Mouse (Mus musculus) forebrain, embryonic 12.5 days (tissue): Measurements from ENCODE around the gene Catip. TPM values are rescaled to one million over a fixed set of nuclear protein-coding genes. Genes with fewer than 3 reads are reported as not detected.

Experiments
- ATAC-seq: fragments of 200-750 bp; cut with Nextera tagmentation; 2 replicates; pipeline ENCODE4 v1.8.0; 2017; ENCODE audit warnings: moderate TSS enrichment; ENCODE audit not compliant: low FRiP score
- H3K27ac ChIP-seq: fragments of 300-500 bp; sonication (generic); 2 replicates; pipeline ENCODE4 v1.5.1; 2016; ENCODE audit warnings: mild to moderate bottlenecking
- H3K27me3 ChIP-seq: fragments of 300-500 bp; sonication (generic); 2 replicates; pipeline ENCODE4 v1.6.1; 2016; ENCODE audit warnings: mild to moderate bottlenecking
- H3K36me3 ChIP-seq: fragments of 300-500 bp; sonication (generic); replicated peaks from 2 replicates; pipeline ENCODE4 v1.6.1; 2016; ENCODE audit warnings: mild to moderate bottlenecking
- H3K4me1 ChIP-seq: fragments of 300-500 bp; sonication (generic); 2 replicates; pipeline ENCODE4 v1.6.1; 2016
- H3K4me2 ChIP-seq: fragments of 300-500 bp; sonication (generic); 2 replicates; pipeline ENCODE4 v1.6.1; 2016; ENCODE audit warnings: mild to moderate bottlenecking, moderate library complexity
- H3K4me3 ChIP-seq: fragments of 300-500 bp; sonication (generic); replicated peaks from 2 replicates; pipeline ENCODE4 v1.5.1; 2016; ENCODE audit warnings: mild to moderate bottlenecking
- H3K9ac ChIP-seq: fragments of 300-500 bp; sonication (generic); 2 replicates; pipeline ENCODE4 v1.6.1; 2016; ENCODE audit warnings: mild to moderate bottlenecking
- H3K9me3 ChIP-seq: fragments of 300-500 bp; sonication (generic); 2 replicates; pipeline ENCODE4 v1.6.1; 2016
- WGBS: fragments of 180-500 bp; shearing (Covaris S2); methylation state at CpG from one replicate; pipeline ENCODE4 v1.1.7; 2016; 5-methylcytosine and 5-hydroxymethylcytosine counted together
- polyA plus RNA-seq: library from polyadenylated mRNA; unstranded; fragments of >200 nt; fragmentation: Nextera tagmentation; extraction: Ambion mirVana; gene quantifications from 2 replicates; pipeline ENCODE4 v1.2.1, GENCODE M21; 2016

The Catip gene
- polyA plus RNA-seq, 1 experiment from 2014 or later, result 0.60 TPM

GRCm38 (mm10) chr1:74388398-74388920, 26.6 kb downstream of the Catip start:
- ATAC-seq, result no peak
- peaks cover 27% of the 10 kb centered on the region for H3K27me3 ChIP-seq
- H3K4me1 ChIP-seq, result peaks cover 33% of the 10 kb centered on the region
- WGBS, result 77% methylated on average over 7 of the region's 7 CpGs
- H3K27ac ChIP-seq, result no peak overlapping the region
- H3K36me3 ChIP-seq, result 0 out of 2 replicates have a peak, but pooled peaks cover under 1% of the 10 kb centered on the region
- no peak overlapping the region for H3K9ac ChIP-seq
- no peaks in the 10 kb centered on the region for H3K9me3 ChIP-seq
- no peak overlapping the region for H3K4me2 ChIP-seq
- no peak overlapping the region for H3K4me3 ChIP-seq

GRCm38 (mm10) chr1:74389831-74390286, 28.0 kb downstream of the Catip start:
- H3K27ac ChIP-seq, result no peak overlapping the region
- no peaks in the 10 kb centered on the region for H3K9me3 ChIP-seq
- H3K4me3 ChIP-seq, result peak overlapping the region; percentile 14
- 6% methylated on average over 29 of the region's 29 CpGs for WGBS
- H3K36me3 ChIP-seq, result peaks cover 14% of the 10 kb centered on the region
- ATAC-seq, result no peak
- peaks cover 34% of the 10 kb centered on the region for H3K4me1 ChIP-seq
- H3K9ac ChIP-seq, result peak overlapping the region; percentile 40
- peaks cover 27% of the 10 kb centered on the region for H3K27me3 ChIP-seq
- peak overlapping the region; percentile 43 for H3K4me2 ChIP-seq

- H3K9ac ChIP-seq, result peak overlapping the region; percentile 40
- no peak overlapping the region for H3K27ac ChIP-seq
- peaks cover 34% of the 10 kb centered on the region for H3K4me1 ChIP-seq
These were observed 28.5 kb downstream of the Catip start for GRCm38 (mm10) chr1:74390287-74390906.

GRCm38 (mm10) chr1:74390924-74391748, 29.2 kb downstream of the Catip start, which contains the start of gene Ctdsp1:
Gene Ctdsp1 (plus strand): TSS chr1:74391509.
- Histone ChIP-seq H3K9ac (peak within 1 kb of the TSS; percentile 88), H3K4me2 (peak within 1 kb of the TSS; percentile 97), H3K27ac (peak within 1 kb of the TSS; percentile 88), H3K36me3 (peaks cover 20% of the 10 kb centered on the region), H3K4me1 (peaks cover 34% of the 10 kb centered on the region), H3K4me3 (peak within 1 kb of the TSS; percentile 85), H3K9me3 (no peaks in the 10 kb centered on the region), H3K27me3 (peaks cover 27% of the 10 kb centered on the region)
- peak; percentile 80 for ATAC-seq
- WGBS, result 2% methylated on average over 51 of the region's 51 CpGs

More at GRCm38 (mm10) chr1:74390287-74390906, 28.5 kb downstream of the Catip start:
- WGBS, result 6% methylated on average over 21 of the region's 21 CpGs
- H3K4me3 ChIP-seq, result peak overlapping the region; percentile 14
- peaks cover 27% of the 10 kb centered on the region for H3K27me3 ChIP-seq
- H3K36me3 ChIP-seq, result peaks cover 20% of the 10 kb centered on the region
- H3K9me3 ChIP-seq, result no peaks in the 10 kb centered on the region
- no peak for ATAC-seq
- H3K4me2 ChIP-seq, result peak overlapping the region; percentile 43

- ATAC-seq, result peak; percentile 43
- WGBS, result under 1% methylated on average over 55 of the region's 63 CpGs
- Histone ChIP-seq H3K27ac (peak overlapping the region; percentile 88), H3K9me3 (no peaks in the 10 kb centered on the region), H3K9ac (peak overlapping the region; percentile 88), H3K4me3 (peak overlapping the region; percentile 85), H3K4me1 (peaks cover 34% of the 10 kb centered on the region), H3K27me3 (peaks cover 27% of the 10 kb centered on the region), H3K36me3 (peaks cover 20% of the 10 kb centered on the region), H3K4me2 (peak overlapping the region; percentile 97)
These were observed 30.0 kb downstream of the Catip start for GRCm38 (mm10) chr1:74391844-74392441.

- Histone ChIP-seq H3K9ac (peak overlapping the region; percentile 88), H3K27me3 (peaks cover 27% of the 10 kb centered on the region), H3K4me2 (peak overlapping the region; percentile 97), H3K4me1 (peaks cover 32% of the 10 kb centered on the region), H3K4me3 (peak overlapping the region; percentile 85), H3K36me3 (peaks cover 20% of the 10 kb centered on the region), H3K9me3 (no peaks in the 10 kb centered on the region), H3K27ac (peak overlapping the region; percentile 88; the same call in 1 of the 2 replicates)
- ATAC-seq, result peak; percentile 10; the same call in 1 of the 2 replicates
- WGBS, result 2% methylated on average over 16 of the region's 16 CpGs
These were observed 30.6 kb downstream of the Catip start for GRCm38 (mm10) chr1:74392446-74392994.

GRCm38 (mm10) chr1:74393010-74393409, 31.1 kb downstream of the Catip start:
- peaks cover 37% of the 10 kb centered on the region for H3K4me1 ChIP-seq
- peak overlapping the region; percentile 88; the same call in 1 of the 2 replicates for H3K9ac ChIP-seq
- H3K27ac ChIP-seq, result 0 out of 2 replicates have a peak overlapping the region, but pooled peaks have one; percentile 25
- peaks cover 27% of the 10 kb centered on the region for H3K27me3 ChIP-seq
- peak overlapping the region; percentile 85 for H3K4me3 ChIP-seq
- WGBS, result 38% methylated on average over 7 of the region's 7 CpGs
- H3K4me2 ChIP-seq, result peak overlapping the region; percentile 97
- ATAC-seq, result no peak
- no peaks in the 10 kb centered on the region for H3K9me3 ChIP-seq
- peaks cover 20% of the 10 kb centered on the region for H3K36me3 ChIP-seq

GRCm38 (mm10) chr1:74393697-74394096, 31.8 kb downstream of the Catip start:
- H3K27ac ChIP-seq, result 0 out of 2 replicates have a peak overlapping the region, but pooled peaks have one; percentile 25
- peaks cover 40% of the 10 kb centered on the region for H3K4me1 ChIP-seq
- no peak for ATAC-seq
- no peak overlapping the region; the same call in 1 of the 2 replicates for H3K4me2 ChIP-seq
- WGBS, result 90% methylated on average over 9 of the region's 9 CpGs
- H3K9ac ChIP-seq, result no peak overlapping the region
- H3K36me3 ChIP-seq, result peaks cover 20% of the 10 kb centered on the region
- H3K4me3 ChIP-seq, result no peak overlapping the region
- H3K27me3 ChIP-seq, result peaks cover 22% of the 10 kb centered on the region
- H3K9me3 ChIP-seq, result no peaks in the 10 kb centered on the region

- WGBS, result 90% methylated on average over 9 of the region's 9 CpGs
- Histone ChIP-seq H3K9ac (no peak overlapping the region), H3K27me3 (peaks cover 17% of the 10 kb centered on the region), H3K4me3 (no peak overlapping the region), H3K4me1 (peaks cover 40% of the 10 kb centered on the region), H3K4me2 (no peak overlapping the region), H3K36me3 (peaks cover 20% of the 10 kb centered on the region), H3K27ac (no peak overlapping the region), H3K9me3 (no peaks in the 10 kb centered on the region)
- ATAC-seq, result no peak
These were observed 32.4 kb downstream of the Catip start for GRCm38 (mm10) chr1:74394311-74394710.

- WGBS, result 92% methylated on average over 15 of the region's 15 CpGs
- H3K27ac ChIP-seq, result no peak overlapping the region
- H3K9me3 ChIP-seq, result no peaks in the 10 kb centered on the region
- H3K36me3 ChIP-seq, result peaks cover 20% of the 10 kb centered on the region
- H3K4me2 ChIP-seq, result no peak overlapping the region
- no peak overlapping the region; the same call in 1 of the 2 replicates for H3K4me3 ChIP-seq
- no peak for ATAC-seq
- peaks cover 36% of the 10 kb centered on the region for H3K4me1 ChIP-seq
- peaks cover 11% of the 10 kb centered on the region for H3K27me3 ChIP-seq
- H3K9ac ChIP-seq, result no peak overlapping the region
These were observed 33.0 kb downstream of the Catip start for GRCm38 (mm10) chr1:74394858-74395257.

- Histone ChIP-seq H3K27me3 (peaks cover 7% of the 10 kb centered on the region), H3K4me1 (peaks cover 32% of the 10 kb centered on the region), H3K36me3 (peaks cover 20% of the 10 kb centered on the region), H3K4me3 (no peak overlapping the region), H3K9ac (no peak overlapping the region), H3K9me3 (no peaks in the 10 kb centered on the region), H3K27ac (no peak overlapping the region), H3K4me2 (no peak overlapping the region)
- no peak for ATAC-seq
- 89% methylated on average over 12 of the region's 13 CpGs for WGBS
These were observed 33.4 kb downstream of the Catip start for GRCm38 (mm10) chr1:74395290-74395689.
